Mouse (Mus musculus) ES-Bruce4 (cell line): ENCODE data around the gene Zscan26.

Experiments used
- CTCF ChIP-seq: IDR thresholded peaks from one replicate; pipeline ENCODE4 v1.8.1; 2011; ENCODE audit warnings: low read depth, low read length
- POLR2A ChIP-seq: IDR thresholded peaks from one replicate; pipeline ENCODE4 v1.8.1; 2011; ENCODE audit warnings: low read length; ENCODE audit not compliant: insufficient read depth

- no peak for TF ChIP-seq POLR2A
- no peak for TF ChIP-seq CTCF
Measured at GRCm38 (mm10) chr13:21414231-21415212, 39.0 kb downstream of the Zscan26 start.
